Mouse (Mus musculus): ENCODE measurements at regions not wholly inside any gene's neighbourhood (a gene's known extent, or its start where the extent isn't known, plus 50 kb on each side); places are given as distances from the start of the nearest gene placed in this dataset.
"Not testable (repeated sequence)": the region's sequence is repeated elsewhere in the genome, so short reads cannot be mapped to it uniquely, and the experiment has no call there.

GRCm38 (mm10) chr14:59045687-59046086 is 97.0 kb downstream of the 1700129C05Rik start:
- no peak for TF ChIP-seq EP300 (IDR thresholded peaks at IDR 0.05; ENCODE audit: low read depth)
- no peak for TF ChIP-seq CTCF (IDR thresholded peaks at IDR 0.05; ENCODE audit: low read depth)
- Histone ChIP-seq H3K9me3 (ENCODE audit: control insufficient read depth, low read length) (no peaks in the 10 kb centered on the region), H3K4me3 (ENCODE audit: insufficient read depth in 1 of 2, low read depth in 2 of 2, low read length in 2 of 2) (no peak overlapping the region), H3K9ac (replicated peaks) (no peak overlapping the region), H3K36me3 (replicated peaks; ENCODE audit: control insufficient read depth, insufficient read depth, low read depth) (no peaks in the 10 kb centered on the region), H3K27ac (no peak overlapping the region), H3K4me1 (replicated peaks; ENCODE audit: control insufficient read depth in 2 of 2, insufficient read depth in 2 of 2, low read length in 1 of 2) (no peaks in the 10 kb centered on the region), H3K27me3 (ENCODE audit: control insufficient read depth, insufficient read depth, low read length) (no peaks in the 10 kb centered on the region), H3K4me2 (ENCODE audit: low read depth) (no peak overlapping the region)
- WGBS (ENCODE audit: insufficient replicate concordance) = 58% methylated on average over 7 of the region's 7 CpGs
- DNase-seq (ENCODE audit: low read depth in 3 of 3, low spot score in 3 of 3) (no peak), ATAC-seq (ENCODE audit: insufficient read depth) (no peak)

- no peaks in the 10 kb centered on the region for H3K36me3 ChIP-seq (replicated peaks; ENCODE audit: control insufficient read depth, insufficient read depth, low read depth)
- no peak overlapping the region for H3K27ac ChIP-seq
- TF ChIP-seq EP300 (IDR thresholded peaks at IDR 0.05; ENCODE audit: low read depth) (no peak), CTCF (IDR thresholded peaks at IDR 0.05; ENCODE audit: low read depth) (no peak)
- no peaks in the 10 kb centered on the region for H3K9me3 ChIP-seq (ENCODE audit: control insufficient read depth, low read length)
- DNase-seq (ENCODE audit: low read depth in 3 of 3, low spot score in 3 of 3) (no peak), ATAC-seq (ENCODE audit: insufficient read depth) (no peak)
- H3K27me3 ChIP-seq (ENCODE audit: control insufficient read depth, insufficient read depth, low read length) = no peaks in the 10 kb centered on the region
- H3K4me1 ChIP-seq (replicated peaks; ENCODE audit: control insufficient read depth in 2 of 2, insufficient read depth in 2 of 2, low read length in 1 of 2) = no peaks in the 10 kb centered on the region
- WGBS (ENCODE audit: insufficient replicate concordance) = 68% methylated on average over 7 of the region's 7 CpGs
- no peak overlapping the region for H3K9ac ChIP-seq (replicated peaks)
- no peak overlapping the region for H3K4me2 ChIP-seq (ENCODE audit: low read depth)
- no peak overlapping the region for H3K4me3 ChIP-seq (ENCODE audit: insufficient read depth in 1 of 2, low read depth in 2 of 2, low read length in 2 of 2)
Observed at GRCm38 (mm10) chr14:59045235-59045634, 97.5 kb downstream of the 1700129C05Rik start.

- Histone ChIP-seq H3K9ac (replicated peaks) (no peak overlapping the region), H3K9me3 (ENCODE audit: control insufficient read depth, low read length) (no peaks in the 10 kb centered on the region), H3K4me3 (ENCODE audit: insufficient read depth in 1 of 2, low read depth in 2 of 2, low read length in 2 of 2) (no peak overlapping the region), H3K36me3 (replicated peaks; ENCODE audit: control insufficient read depth, insufficient read depth, low read depth) (no peaks in the 10 kb centered on the region), H3K27me3 (ENCODE audit: control insufficient read depth, insufficient read depth, low read length) (no peaks in the 10 kb centered on the region), H3K27ac (no peak overlapping the region), H3K4me2 (ENCODE audit: low read depth) (no peak overlapping the region), H3K4me1 (replicated peaks; ENCODE audit: control insufficient read depth in 2 of 2, insufficient read depth in 2 of 2, low read length in 1 of 2) (no peaks in the 10 kb centered on the region)
- WGBS (ENCODE audit: insufficient replicate concordance) = 65% methylated on average over 2 of the region's 2 CpGs
- no peak for ATAC-seq (ENCODE audit: insufficient read depth)
- TF ChIP-seq EP300 (IDR thresholded peaks at IDR 0.05; ENCODE audit: low read depth) (no peak), CTCF (IDR thresholded peaks at IDR 0.05; ENCODE audit: low read depth) (no peak)
- DNase-seq (ENCODE audit: low read depth in 3 of 3, low spot score in 3 of 3) = no peak
Observed at GRCm38 (mm10) chr14:59042152-59042551, 100.5 kb downstream of the 1700129C05Rik start.

- DNase-seq (ENCODE audit: low read depth in 3 of 3, low spot score in 3 of 3); H3K9me3 ChIP-seq (ENCODE audit: control insufficient read depth, low read length); H3K27me3 ChIP-seq (ENCODE audit: control insufficient read depth, insufficient read depth, low read length); H3K4me3 ChIP-seq (ENCODE audit: insufficient read depth in 1 of 2, low read depth in 2 of 2, low read length in 2 of 2); H3K27ac ChIP-seq; H3K36me3 ChIP-seq (replicated peaks; ENCODE audit: control insufficient read depth, insufficient read depth, low read depth); H3K4me2 ChIP-seq (ENCODE audit: low read depth); H3K9ac ChIP-seq (replicated peaks); ATAC-seq (ENCODE audit: insufficient read depth); H3K4me1 ChIP-seq (replicated peaks; ENCODE audit: control insufficient read depth in 2 of 2, insufficient read depth in 2 of 2, low read length in 1 of 2): not testable (repeated sequence)
- 47% methylated on average over 9 of the region's 9 CpGs for WGBS (ENCODE audit: insufficient replicate concordance)
Observed at GRCm38 (mm10) chr14:59025757-59026156, 116.9 kb downstream of the 1700129C05Rik start.

- no peak overlapping the region for H3K4me3 ChIP-seq (ENCODE audit: insufficient read depth in 1 of 2, low read depth in 2 of 2, low read length in 2 of 2)
- no peaks in the 10 kb centered on the region for H3K36me3 ChIP-seq (replicated peaks; ENCODE audit: control insufficient read depth, insufficient read depth, low read depth)
- H3K27ac ChIP-seq = no peak overlapping the region
- WGBS (ENCODE audit: insufficient replicate concordance) = 54% methylated on average over 3 of the region's 3 CpGs
- H3K27me3 ChIP-seq (ENCODE audit: control insufficient read depth, insufficient read depth, low read length) = no peaks in the 10 kb centered on the region
- DNase-seq (ENCODE audit: low read depth in 3 of 3, low spot score in 3 of 3) = no peak
- TF ChIP-seq CTCF (IDR thresholded peaks at IDR 0.05; ENCODE audit: low read depth) (no peak), EP300 (IDR thresholded peaks at IDR 0.05; ENCODE audit: low read depth) (no peak)
- no peak overlapping the region for H3K9ac ChIP-seq (replicated peaks)
- H3K4me2 ChIP-seq (ENCODE audit: low read depth) = no peak overlapping the region
- H3K4me1 ChIP-seq (replicated peaks; ENCODE audit: control insufficient read depth in 2 of 2, insufficient read depth in 2 of 2, low read length in 1 of 2) = no peaks in the 10 kb centered on the region
- H3K9me3 ChIP-seq (ENCODE audit: control insufficient read depth, low read length) = no peaks in the 10 kb centered on the region
- no peak for ATAC-seq (ENCODE audit: insufficient read depth)
Observed at GRCm38 (mm10) chr14:59009534-59009933, 133.2 kb downstream of the 1700129C05Rik start.
